Mouse (Mus musculus) limb, embryonic 10.5 days (tissue): ENCODE results near the gene Sh2d1a. TPM values are rescaled to one million over a fixed set of nuclear protein-coding genes. Genes with fewer than 3 reads are reported as not detected.
A peak's percentile ranks its signal among the peaks of the same experiment; 100 is the strongest.

Experiments used
- DNase-seq: peaks from one replicate; pipeline ENCODE4 v3.0.0-alpha.2; 2017; ENCODE audit warnings: low spot score
- H3K27ac ChIP-seq: fragments of 300-500 bp; sonication (generic); 2 replicates; pipeline ENCODE4 v1.5.1; 2016; ENCODE audit warnings: mild to moderate bottlenecking
- H3K27me3 ChIP-seq: fragments of 300-500 bp; sonication (generic); 2 replicates; pipeline ENCODE4 v1.6.1; 2016; ENCODE audit warnings: low read depth, mild to moderate bottlenecking; ENCODE audit not compliant: poor library complexity, severe bottlenecking
- H3K36me3 ChIP-seq: fragments of 300-500 bp; sonication (generic); 2 replicates; pipeline ENCODE4 v1.6.1; 2016; ENCODE audit warnings: mild to moderate bottlenecking, moderate library complexity
- H3K4me1 ChIP-seq: fragments of 300-500 bp; sonication (generic); 2 replicates; pipeline ENCODE4 v1.6.1; 2016
- H3K4me3 ChIP-seq: fragments of 300-500 bp; sonication (generic); 2 replicates; pipeline ENCODE4 v1.5.1; 2016; ENCODE audit warnings: mild to moderate bottlenecking, moderate library complexity
- H3K9me3 ChIP-seq: fragments of 300-500 bp; sonication (generic); replicated peaks from 2 replicates; pipeline ENCODE4 v1.6.1; 2016; ENCODE audit warnings: mild to moderate bottlenecking
- WGBS: fragments of 180-500 bp; shearing (Covaris S2); methylation state at CpG from one replicate; pipeline ENCODE4 v1.1.7; 2016; 5-methylcytosine and 5-hydroxymethylcytosine counted together
- polyA plus RNA-seq: library from polyadenylated mRNA; unstranded; fragments of >200 nt; fragmentation: Nextera tagmentation; extraction: Ambion mirVana; gene quantifications from 2 replicates; pipeline ENCODE4 v1.2.1, GENCODE M21; 2016

Gene Sh2d1a
- 0.05 TPM in 2 replicates for polyA plus RNA-seq

- Histone ChIP-seq H3K4me1 (no peaks in the 10 kb centered on the region), H3K27me3 (no peaks in the 10 kb centered on the region), H3K9me3 (no peaks in the 10 kb centered on the region), H3K27ac (no peak within 1 kb of the TSS), H3K36me3 (no peaks in the 10 kb centered on the region), H3K4me3 (no peak within 1 kb of the TSS)
- no peak for DNase-seq
- WGBS: 84% methylated on average over 13 of the region's 13 CpGs
Observed at GRCm38 (mm10) chrX:42502291-42503043, at the start of gene Sh2d1a. TSS of gene Sh2d1a (plus strand) at chrX:42502453.

DNA sequence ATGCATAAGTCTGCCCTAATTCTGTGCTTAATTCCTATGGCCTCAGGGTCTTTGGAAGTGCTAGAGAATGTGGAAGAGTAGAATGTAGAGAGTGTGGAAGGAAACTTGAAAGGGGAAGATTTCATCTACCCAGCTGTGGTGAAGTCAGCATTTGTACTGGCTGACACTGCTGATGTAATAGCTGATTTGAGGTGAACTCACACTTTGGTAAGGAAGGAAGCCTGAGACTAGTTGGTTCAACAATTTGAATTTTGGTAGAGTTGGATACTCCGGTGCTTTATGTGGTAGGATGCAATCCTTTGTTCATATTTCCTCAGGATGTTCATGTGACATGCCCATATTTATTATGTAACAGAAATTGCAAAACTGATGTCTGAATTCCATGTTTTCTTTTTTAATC, 49.3 kb upstream of the Sh2d1a start:
- 92% methylated on average over 1 of the region's 1 CpGs for WGBS
- Histone ChIP-seq H3K4me1 (no peaks in the 10 kb centered on the region), H3K4me3 (no peak overlapping the region), H3K9me3 (no peaks in the 10 kb centered on the region), H3K27ac (no peak overlapping the region), H3K36me3 (no peaks in the 10 kb centered on the region), H3K27me3 (no peaks in the 10 kb centered on the region)
- no peak for DNase-seq

DNA sequence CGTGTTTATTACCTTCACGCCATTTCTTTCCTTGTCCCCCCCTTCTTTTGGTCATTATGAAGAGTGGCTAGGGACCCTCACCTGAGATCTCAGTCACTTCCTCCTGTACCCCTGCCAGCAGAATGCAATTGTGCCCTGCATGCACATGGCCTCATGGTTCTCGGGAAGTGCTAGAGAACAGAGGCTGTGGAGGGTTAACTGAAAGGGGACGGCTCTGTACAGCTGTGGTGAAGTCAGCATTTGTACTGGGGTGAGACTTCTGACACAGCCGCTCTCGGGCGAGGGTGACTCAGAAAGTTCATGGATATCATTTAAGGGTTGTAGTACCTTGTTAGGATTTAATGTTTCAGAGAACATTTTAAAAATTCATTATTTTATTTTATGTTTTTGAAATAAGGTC, 47.7 kb upstream of the Sh2d1a start:
- Histone ChIP-seq H3K9me3 (no peaks in the 10 kb centered on the region), H3K4me3 (no peak overlapping the region), H3K27me3 (no peaks in the 10 kb centered on the region), H3K4me1 (no peaks in the 10 kb centered on the region), H3K36me3 (no peaks in the 10 kb centered on the region), H3K27ac (no peak overlapping the region)
- 82% methylated on average over 7 of the region's 7 CpGs for WGBS
- DNase-seq: no peak

- no peak within 1 kb of the TSS for H3K27ac ChIP-seq
- H3K4me1 ChIP-seq: no peaks in the 10 kb centered on the region
- no peaks in the 10 kb centered on the region for H3K27me3 ChIP-seq
- DNase-seq: no peak
- H3K9me3 ChIP-seq: no peaks in the 10 kb centered on the region; the same call in 1 of the 2 replicates
- no peak within 1 kb of the TSS for H3K4me3 ChIP-seq
- WGBS: 90% methylated on average over 16 of the region's 16 CpGs
- H3K36me3 ChIP-seq: no peaks in the 10 kb centered on the region
Observed at GRCm38 (mm10) chrX:42489446-42489845, 12.8 kb upstream of the Sh2d1a start, which contains the start of gene Tex13c2. TSS of gene Tex13c2 (plus strand) at chrX:42489691.

- Histone ChIP-seq H3K27me3 (no peaks in the 10 kb centered on the region), H3K4me3 (no peak overlapping the region)
- 96% methylated on average over 8 of the region's 8 CpGs for WGBS
Observed at GRCm38 (mm10) chrX:42490336-42490735, 11.9 kb upstream of the Sh2d1a start.

GRCm38 (mm10) chrX:42500538-42500937, 1.7 kb upstream of the Sh2d1a start:
- Histone ChIP-seq H3K36me3 (no peaks in the 10 kb centered on the region), H3K27me3 (no peaks in the 10 kb centered on the region), H3K9me3 (no peaks in the 10 kb centered on the region)

More at GRCm38 (mm10) chrX:42490336-42490735, 11.9 kb upstream of the Sh2d1a start:
- no peaks in the 10 kb centered on the region for H3K36me3 ChIP-seq
- H3K9me3 ChIP-seq: no peaks in the 10 kb centered on the region; the same call in 1 of the 2 replicates
- no peak for DNase-seq
- H3K4me1 ChIP-seq: no peaks in the 10 kb centered on the region
- H3K27ac ChIP-seq: no peak overlapping the region

GRCm38 (mm10) chrX:42511105-42511504, 8.9 kb downstream of the Sh2d1a start:
- Histone ChIP-seq H3K27me3 (no peaks in the 10 kb centered on the region), H3K36me3 (no peaks in the 10 kb centered on the region), H3K27ac (no peak overlapping the region), H3K4me3 (no peak overlapping the region), H3K9me3 (no peaks in the 10 kb centered on the region), H3K4me1 (no peaks in the 10 kb centered on the region)
- WGBS: 84% methylated on average over 2 of the region's 2 CpGs
- DNase-seq: no peak

More at GRCm38 (mm10) chrX:42500538-42500937, 1.7 kb upstream of the Sh2d1a start:
- Histone ChIP-seq H3K27ac (no peak overlapping the region), H3K4me3 (no peak overlapping the region), H3K4me1 (no peaks in the 10 kb centered on the region)
- DNase-seq: no peak

DNA sequence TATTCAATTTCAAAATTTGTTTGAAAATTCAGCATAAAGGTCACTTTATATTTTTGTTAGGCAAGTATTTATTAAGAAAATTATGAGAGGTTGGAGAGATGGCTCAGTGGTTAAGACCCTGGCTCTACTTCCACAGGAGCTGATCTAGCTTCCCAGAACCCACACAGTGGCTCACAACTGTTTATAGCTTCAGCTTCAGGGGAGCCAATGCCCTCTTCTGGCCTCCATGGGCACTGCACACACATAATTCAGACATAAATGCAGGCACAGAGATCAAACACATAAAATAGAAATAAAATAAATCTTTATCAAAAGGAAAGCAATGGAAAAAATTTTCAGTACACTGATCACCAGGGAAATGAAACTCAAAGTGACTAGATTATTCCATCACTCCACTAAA, 10.3 kb downstream of the Sh2d1a start:
- H3K9me3 ChIP-seq: no peaks in the 10 kb centered on the region
- no peak overlapping the region for H3K4me3 ChIP-seq
- H3K4me1 ChIP-seq: no peaks in the 10 kb centered on the region
- no peaks in the 10 kb centered on the region for H3K27me3 ChIP-seq
- H3K36me3 ChIP-seq: no peaks in the 10 kb centered on the region
- DNase-seq: no peak
- no peak overlapping the region for H3K27ac ChIP-seq

DNA sequence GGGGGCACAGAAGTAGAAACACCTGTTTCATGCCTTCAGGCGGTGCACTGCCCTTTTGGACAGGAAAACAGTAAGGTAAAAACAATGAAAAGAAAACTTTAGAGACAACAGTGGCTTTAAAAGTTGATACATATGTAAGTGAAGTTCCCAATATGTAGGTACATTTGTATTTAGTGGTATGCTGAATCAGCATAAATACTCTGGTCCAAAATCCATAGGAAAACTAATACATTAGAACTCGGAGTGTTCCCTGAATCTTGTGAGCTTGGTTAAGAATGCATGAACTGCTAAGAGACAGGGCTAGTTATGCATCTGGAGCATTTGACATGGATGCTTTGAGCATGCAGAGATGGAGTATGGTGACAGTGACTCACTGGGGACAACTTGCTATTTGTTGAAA, 20.6 kb downstream of the Sh2d1a start:
- no peaks in the 10 kb centered on the region for H3K36me3 ChIP-seq
- DNase-seq: no peak
- 90% methylated on average over 2 of the region's 2 CpGs for WGBS

DNA sequence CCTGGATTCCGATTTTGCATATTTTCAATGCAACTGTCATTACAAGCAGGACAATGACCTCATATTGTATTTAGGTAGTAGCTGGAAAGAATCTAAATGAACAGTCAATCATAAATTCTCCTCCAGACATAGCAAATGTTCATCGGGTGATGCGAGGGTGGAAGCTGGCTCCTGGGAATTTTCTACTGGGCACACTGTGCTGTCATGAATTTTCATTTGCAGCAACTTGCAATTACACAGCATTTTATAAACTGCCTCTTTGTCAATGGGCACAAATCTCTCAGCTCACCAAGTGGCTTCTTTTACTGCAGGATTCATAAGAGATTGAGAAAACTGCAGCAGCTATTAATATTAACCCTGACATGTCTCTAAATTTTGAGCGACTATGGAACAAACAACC, 28.4 kb downstream of the Sh2d1a start:
- Histone ChIP-seq H3K9me3 (no peaks in the 10 kb centered on the region), H3K27me3 (no peaks in the 10 kb centered on the region), H3K36me3 (no peaks in the 10 kb centered on the region), H3K4me1 (no peaks in the 10 kb centered on the region), H3K4me3 (no peak overlapping the region), H3K27ac (no peak overlapping the region)
- 82% methylated on average over 4 of the region's 4 CpGs for WGBS
- no peak for DNase-seq

More for the DNA sequence above, 20.6 kb downstream of the Sh2d1a start:
- H3K27ac ChIP-seq: no peak overlapping the region
- no peak overlapping the region for H3K4me3 ChIP-seq
- H3K9me3 ChIP-seq: no peaks in the 10 kb centered on the region
- no peaks in the 10 kb centered on the region for H3K27me3 ChIP-seq
- H3K4me1 ChIP-seq: no peaks in the 10 kb centered on the region

DNA sequence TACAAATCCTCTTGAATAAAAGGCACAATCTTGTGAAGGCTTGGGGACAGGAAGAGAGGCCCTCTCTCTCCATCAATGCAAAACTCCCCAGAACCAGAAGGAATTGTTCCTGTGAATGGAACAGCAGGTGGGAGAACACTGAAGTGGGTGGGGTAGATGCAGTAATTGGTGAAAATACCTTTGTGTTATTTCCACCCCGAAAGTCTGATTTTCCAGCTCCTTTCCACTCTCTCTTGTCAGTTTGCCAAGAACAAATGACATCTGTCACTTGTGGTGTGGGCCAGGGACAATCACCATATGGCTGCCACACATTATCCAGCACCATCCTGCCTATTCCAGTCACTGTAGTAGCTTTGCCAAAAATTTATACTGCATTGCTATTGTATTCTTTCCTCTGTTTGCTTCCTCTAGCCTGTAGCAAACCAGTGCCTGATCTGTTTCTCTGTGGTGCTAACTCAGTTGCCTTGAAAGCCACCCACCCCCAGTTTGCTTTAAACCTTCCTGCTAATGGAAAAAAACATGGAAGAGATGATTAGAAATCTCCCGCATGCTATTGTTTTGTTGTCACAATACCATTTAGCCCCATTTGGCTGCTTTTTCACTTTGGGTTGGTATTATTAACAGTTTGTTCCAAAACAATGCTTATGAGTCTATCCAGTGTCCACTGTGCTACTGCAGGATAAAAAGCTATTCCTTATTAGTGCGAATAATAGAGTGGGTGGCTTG, 37.9 kb downstream of the Sh2d1a start:
- no peak for DNase-seq
- no peaks in the 10 kb centered on the region for H3K27me3 ChIP-seq
- 43% methylated on average over 3 of the region's 3 CpGs for WGBS
- H3K4me3 ChIP-seq: no peak overlapping the region
- H3K4me1 ChIP-seq: no peaks in the 10 kb centered on the region
- no peaks in the 10 kb centered on the region for H3K36me3 ChIP-seq
- H3K9me3 ChIP-seq: no peaks in the 10 kb centered on the region
- no peak overlapping the region for H3K27ac ChIP-seq

DNA sequence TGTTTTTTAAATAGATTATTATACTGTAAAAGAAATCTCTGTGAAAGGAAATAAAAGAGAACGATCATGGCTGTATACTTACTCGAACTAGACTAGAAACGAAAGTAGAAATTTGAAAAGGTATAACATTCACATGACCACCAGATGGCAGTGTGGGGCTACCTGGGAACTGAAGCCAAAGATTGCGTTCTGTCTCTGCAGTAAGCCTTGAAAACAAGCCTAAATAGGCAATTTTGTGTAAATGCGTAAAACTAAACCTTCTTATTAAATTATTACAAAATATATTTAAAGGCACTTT, 38.5 kb downstream of the Sh2d1a start:
- Histone ChIP-seq H3K27ac (no peak overlapping the region), H3K9me3 (no peaks in the 10 kb centered on the region), H3K4me3 (no peak overlapping the region), H3K4me1 (no peaks in the 10 kb centered on the region), H3K36me3 (no peaks in the 10 kb centered on the region), H3K27me3 (no peaks in the 10 kb centered on the region)
- DNase-seq: peak; percentile 55
- 51% methylated on average over 5 of the region's 5 CpGs for WGBS

DNA sequence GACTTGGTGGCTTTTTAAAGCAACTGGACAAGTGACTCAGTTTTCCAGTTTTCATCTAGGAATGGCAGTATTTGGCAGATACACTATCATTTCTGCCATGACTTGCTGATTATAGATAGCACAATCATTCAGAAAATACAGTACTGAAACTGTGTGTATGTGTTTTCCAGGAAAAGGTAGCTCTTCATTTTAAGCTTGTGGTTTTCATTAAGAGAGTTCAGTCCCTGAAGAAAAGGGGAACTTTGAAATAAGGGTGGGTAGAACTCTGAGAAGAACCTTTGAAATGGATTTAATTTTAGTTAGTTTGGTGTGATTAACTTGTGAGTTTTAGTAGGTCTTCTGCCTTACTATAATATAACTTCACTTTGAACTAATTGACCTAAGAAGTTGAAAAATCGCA, 42.8 kb downstream of the Sh2d1a start:
- no peak overlapping the region for H3K4me3 ChIP-seq
- DNase-seq: no peak
- H3K9me3 ChIP-seq: no peaks in the 10 kb centered on the region
- H3K27ac ChIP-seq: no peak overlapping the region
- no peaks in the 10 kb centered on the region for H3K4me1 ChIP-seq
- no peaks in the 10 kb centered on the region for H3K27me3 ChIP-seq
- H3K36me3 ChIP-seq: no peaks in the 10 kb centered on the region
- 88% methylated on average over 1 of the region's 1 CpGs for WGBS
